Mouse (Mus musculus) kidney, adult 9 months (tissue): Measurements from ENCODE around the gene Rpl35a.

Source experiments
- DNase-seq: peaks from one replicate; pipeline ENCODE4 v3.0.0; 2022

Gene Rpl35a

GRCm38 (mm10) chr16:33058033-33058432 lies 1.8 kb downstream of the Rpl35a start:
- no peak for DNase-seq

DNA sequence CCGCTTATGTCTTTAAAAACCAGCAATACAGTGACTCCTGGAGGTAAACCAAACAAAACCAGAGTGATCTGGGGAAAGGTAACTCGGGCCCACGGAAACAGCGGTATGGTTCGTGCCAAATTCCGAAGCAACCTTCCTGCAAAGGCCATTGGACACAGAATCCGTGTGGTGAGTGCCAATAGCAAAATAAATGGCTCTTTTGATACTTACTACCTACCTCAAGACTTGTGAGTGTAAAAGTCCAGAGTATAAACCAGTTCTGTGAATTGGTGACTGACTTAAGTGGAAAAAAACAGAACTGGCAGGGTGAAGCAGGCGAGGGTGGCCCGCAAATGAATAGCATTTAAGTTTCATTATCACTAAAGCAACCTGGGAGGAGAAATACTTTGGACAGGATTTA lies 2.4 kb downstream of the Rpl35a start:
- DNase-seq = peak; percentile 57

GRCm38 (mm10) chr16:33059471-33059870 lies 3.2 kb downstream of the Rpl35a start:
- DNase-seq = peak; percentile 41

DNA sequence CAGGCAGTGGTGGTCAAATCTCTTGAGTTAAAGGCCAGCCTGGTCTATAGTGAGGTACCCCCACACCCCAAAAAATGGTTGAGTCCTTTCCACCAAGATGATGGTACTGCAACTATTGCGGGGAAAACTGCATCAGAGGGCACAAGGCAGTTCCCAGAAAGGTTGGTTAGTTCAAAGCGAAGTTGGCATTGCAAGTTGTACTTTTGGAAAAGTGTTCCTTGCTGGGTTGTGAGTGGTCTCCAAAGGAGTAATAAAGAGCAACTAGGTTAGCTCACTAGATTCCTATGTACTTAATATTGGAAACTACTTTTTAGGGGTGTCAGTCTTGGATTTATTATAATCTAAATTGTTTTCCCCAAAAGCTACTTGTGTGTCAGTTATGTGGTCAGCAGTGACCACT lies 4.7 kb downstream of the Rpl35a start:
- no peak for DNase-seq

DNA sequence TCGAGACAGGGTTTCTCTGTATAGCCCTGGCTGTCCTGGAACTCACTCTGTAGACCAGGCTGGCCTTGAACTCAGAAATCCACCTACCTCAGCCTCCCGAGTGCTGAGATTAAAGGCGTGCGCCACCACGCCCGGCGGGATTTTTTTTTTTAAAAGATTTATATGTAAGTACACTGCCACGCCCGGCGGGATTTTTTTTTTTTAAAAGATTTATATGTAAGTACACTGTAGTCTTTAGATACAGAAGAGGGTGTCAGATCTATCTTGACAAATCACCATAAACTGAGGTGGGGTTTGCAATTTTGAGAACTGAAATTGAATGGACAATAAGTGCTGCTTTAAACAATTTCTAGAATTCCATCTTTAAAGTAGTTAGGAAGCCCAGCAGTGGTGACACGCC lies 5.1 kb downstream of the Rpl35a start:
- no peak for DNase-seq

- DNase-seq = peak; percentile 93
Measured at GRCm38 (mm10) chr16:33062024-33062681, 5.9 kb downstream of the Rpl35a start, which contains the start of gene Lmln. Gene Lmln, plus strand, starts transcription at chr16:33062521.

- DNase-seq = peak; percentile 73
Measured at GRCm38 (mm10) chr16:33062682-33063131, 6.5 kb downstream of the Rpl35a start.

DNA sequence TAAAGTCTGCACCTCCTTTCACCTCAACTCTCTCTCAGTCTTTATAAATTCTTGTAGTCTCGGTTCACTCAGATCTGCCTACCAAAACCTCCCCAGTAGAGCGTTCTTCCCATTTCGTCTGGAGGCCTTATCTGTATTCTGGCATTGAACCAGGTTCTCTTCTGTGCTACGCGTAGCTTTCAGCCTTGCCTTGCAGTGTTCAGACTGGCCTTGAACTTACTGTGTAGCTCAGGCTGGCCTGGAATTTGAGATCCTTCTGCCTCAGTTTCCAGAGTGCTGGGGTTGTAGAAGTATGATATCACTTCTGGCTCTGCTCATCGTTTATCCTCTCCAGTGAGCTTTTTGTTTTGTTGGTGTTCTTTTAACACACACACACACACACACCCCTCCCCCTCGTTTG lies 7.0 kb downstream of the Rpl35a start:
- DNase-seq = no peak

DNA sequence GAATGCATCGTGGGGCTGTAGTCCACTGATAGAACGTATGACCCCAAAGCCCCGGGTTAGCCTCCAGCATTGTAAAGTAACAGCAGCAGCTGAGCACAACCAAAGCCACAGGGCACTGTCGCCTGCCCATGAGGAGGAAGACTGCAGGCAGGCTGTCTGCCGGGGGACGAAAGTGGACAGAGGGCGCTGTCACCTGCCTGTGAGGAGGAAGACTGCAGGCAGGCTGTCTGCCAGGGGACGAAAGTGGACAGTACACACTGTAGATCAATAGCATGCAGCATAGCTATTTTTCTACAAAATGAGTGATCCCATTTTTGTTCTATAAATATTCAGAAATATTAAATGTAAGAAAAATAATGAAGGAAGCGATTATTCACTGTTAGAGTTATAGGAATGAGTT lies 8.4 kb downstream of the Rpl35a start:
- no peak for DNase-seq

DNA sequence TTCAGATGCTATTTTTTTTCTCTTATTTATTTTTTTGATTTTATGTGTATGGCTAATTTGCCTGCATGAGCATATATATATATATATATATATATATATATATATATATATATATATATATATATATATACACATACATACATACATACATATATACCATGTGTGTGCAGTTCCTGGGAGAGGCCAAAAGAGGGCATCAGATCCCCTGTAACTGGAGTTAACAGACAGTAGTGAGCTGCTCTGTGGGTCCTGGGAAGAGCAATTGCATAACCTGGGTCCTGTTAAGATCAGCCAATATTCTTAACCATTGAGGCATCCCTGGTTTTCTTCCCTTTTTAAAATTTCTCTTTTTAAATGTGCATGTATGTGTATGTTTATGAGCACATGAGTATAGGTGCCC lies 14.7 kb downstream of the Rpl35a start:
- DNase-seq = no peak

- DNase-seq = peak; percentile 54
Measured at GRCm38 (mm10) chr16:33072871-33073557, 16.8 kb downstream of the Rpl35a start.

DNA sequence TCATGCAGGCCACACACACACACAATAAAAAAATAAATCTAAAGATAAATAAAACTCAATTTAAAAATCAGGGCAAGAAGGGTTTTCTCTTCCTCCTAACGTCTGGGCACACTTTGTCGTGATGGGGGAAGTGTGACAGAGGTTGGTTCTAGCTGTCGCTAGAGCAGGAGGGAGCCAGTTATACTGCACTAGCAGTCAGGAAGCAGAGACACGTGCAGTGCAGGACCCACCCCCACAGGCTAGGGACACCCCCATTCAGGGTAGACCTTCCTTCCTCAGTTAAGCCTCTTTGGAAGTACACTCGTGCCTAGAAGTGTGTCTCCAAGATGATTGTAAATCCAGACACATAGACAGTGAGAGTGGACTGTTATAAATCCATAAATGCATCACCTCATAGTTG lies 18.7 kb downstream of the Rpl35a start:
- DNase-seq = no peak

GRCm38 (mm10) chr16:33076078-33076477 lies 19.8 kb downstream of the Rpl35a start:
- peak; percentile 24 for DNase-seq

DNA sequence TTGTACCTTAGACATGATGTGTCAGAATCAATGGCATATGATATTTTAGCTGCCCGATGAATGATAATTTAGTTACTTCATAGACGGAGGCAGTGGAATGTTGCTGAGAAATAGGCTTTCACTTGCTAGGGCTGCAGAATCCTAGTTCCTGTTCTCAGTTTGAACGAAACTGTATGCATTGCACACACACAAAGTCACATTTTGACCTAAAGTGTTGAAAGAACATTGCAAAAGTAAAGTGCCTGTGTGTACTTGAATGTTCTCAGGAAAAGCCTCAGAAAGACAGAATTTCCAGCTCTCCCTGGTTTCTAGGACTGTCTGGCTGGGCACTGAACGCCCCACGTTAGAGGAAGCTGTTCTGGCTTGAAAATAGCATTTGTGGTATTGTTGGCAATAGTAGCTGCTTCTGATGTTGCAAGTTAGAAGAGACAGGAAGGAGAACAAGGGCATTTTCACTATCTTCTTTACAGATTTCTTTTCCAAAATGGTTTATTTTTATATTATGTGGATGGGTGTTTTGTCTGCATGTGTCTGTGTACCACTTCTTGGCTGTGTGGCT lies 20.9 kb downstream of the Rpl35a start:
- no peak for DNase-seq

DNA sequence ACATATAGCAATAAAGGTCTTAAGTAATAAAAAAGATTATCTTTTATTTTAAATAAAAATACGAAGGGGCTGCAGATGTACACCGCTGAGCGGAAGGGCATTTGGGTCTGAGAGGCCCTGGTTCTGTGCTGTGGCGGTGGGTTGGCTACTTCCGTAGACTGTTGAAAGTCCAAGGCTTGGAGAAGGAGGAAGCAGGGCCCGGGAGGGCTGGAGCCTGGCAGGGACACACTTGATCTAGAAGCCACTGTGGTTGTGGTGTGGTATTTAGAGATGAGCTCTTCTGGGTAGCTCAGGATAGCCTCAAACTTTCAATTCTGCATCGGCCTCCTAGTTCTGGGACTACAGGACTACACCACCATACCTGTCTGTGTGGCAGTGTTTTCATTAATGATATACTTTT lies 23.8 kb downstream of the Rpl35a start:
- no peak for DNase-seq

DNA sequence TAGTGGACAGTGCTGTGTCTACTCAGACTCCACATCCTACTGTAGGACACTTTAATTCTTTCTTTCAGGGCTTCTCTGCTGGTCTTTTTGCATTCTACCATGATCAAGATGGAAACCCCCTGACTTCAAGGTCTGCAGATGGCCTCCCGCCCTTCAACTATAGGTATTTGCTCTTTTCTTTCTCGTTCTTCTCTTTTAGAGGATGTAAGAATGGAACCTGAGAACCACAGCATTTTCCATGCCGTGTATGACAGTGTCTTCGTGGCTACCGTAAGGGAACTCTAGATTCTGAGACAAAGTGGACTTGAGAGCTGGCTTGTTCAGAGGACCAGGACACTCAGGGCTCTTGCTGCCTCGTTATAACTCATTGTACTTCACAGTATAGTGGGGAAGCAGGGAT lies 26.7 kb downstream of the Rpl35a start:
- no peak for DNase-seq

GRCm38 (mm10) chr16:33083996-33084395 lies 27.7 kb downstream of the Rpl35a start:
- no peak for DNase-seq

DNA sequence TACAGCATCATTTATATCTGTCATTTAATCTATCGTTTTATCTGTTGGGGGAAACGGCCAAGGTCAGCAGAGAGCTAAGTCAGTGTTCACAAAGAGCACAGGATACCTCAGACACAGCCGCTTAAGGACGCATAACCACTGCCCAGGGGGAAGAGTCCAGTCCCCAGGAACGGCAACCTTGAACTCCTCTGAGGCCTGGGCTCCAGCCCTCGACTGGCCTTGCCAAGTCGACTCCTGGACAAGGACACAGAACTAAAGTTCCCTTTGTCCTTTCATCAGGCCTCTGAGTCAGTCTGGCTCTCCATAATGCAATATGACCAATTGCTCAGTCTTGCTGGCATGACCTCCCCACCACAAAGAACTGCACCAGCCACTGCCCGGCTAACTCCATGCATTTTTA lies 29.4 kb downstream of the Rpl35a start:
- DNase-seq = peak; percentile 24
